Mouse (Mus musculus) left cerebral cortex, adult 11 months (tissue): ENCODE results near the gene Npvf.
"Not testable (repeated sequence)": the region's sequence is repeated elsewhere in the genome, so short reads cannot be mapped to it uniquely, and the experiment has no call there.

Source experiments
- DNase-seq: peaks from one replicate; pipeline ENCODE4 v3.0.0; 2022; ENCODE audit warnings: low spot score

The Npvf gene

DNA sequence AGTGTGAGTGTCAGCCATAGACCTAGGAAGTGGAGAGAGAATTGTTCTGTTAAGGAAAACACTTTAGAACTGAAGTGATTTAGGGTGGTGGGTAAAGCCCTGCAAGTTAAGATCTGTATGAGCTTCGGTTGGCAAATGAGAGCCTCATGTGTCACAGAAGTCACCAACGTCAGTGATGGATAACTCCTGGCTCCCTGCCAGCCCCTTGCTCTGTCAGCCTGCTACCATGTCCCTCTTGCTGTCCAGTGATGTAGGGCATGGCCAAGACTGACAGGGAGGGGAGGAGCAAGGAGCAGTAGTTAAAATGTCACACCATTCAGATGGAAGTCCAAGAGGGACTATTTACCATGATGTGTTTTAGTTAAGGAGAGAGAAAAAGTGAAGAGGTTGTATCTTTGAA, 14.6 kb downstream of the Npvf start:
- DNase-seq, result no peak

DNA sequence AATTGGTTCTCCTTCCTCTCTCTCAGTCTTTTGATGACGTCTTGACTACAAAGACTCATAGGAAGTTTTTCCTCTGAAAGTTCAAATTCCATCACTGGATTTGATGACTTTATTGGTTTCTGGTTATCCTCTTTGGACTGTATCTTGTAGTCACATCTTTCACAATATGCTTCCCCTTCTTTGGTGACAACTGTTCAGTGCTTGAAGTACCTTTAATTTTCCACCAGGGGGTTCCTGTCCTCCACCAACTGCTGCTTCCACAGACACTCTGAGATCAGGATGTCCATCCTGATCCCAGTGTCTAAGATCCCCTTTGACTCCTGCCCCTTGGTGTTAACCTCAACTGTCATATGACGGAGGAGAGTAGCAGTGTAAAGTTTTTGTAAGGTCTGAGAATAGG, 28.1 kb downstream of the Npvf start:
- DNase-seq, result not testable (repeated sequence)

DNA sequence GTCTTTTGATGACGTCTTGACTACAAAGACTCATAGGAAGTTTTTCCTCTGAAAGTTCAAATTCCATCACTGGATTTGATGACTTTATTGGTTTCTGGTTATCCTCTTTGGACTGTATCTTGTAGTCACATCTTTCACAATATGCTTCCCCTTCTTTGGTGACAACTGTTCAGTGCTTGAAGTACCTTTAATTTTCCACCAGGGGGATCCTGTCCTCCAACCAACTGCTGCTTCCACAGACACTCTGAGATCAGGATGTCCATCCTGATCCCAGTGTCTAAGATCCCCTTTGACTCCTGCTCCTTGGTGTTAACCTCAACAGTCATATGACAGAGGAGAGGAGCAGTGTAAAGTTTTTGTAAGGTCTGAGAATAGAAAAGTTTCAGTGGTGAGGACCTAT, 36.0 kb downstream of the Npvf start:
- not testable (repeated sequence) for DNase-seq

DNA sequence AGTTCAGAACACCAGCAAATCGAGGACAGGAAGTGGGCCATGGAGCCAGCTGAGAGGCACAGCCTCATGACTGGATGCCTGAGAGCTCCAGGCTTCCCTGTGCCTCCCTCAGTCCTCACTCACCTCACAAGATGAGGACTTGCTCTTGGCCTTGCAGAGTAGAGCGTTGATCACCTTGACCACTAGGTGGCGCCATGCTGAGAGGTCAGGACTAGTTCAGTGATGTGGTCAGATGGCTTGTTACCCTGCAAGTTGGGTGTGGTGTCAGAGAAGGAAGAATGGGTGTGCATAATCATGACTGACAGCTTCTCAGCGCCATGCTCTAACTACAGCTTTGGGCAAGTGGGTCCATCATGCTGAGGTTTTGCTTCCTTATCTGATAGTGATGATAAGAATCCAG, 52.6 kb downstream of the Npvf start:
- DNase-seq, result no peak
